Mouse (Mus musculus) CD4-positive, CD25-positive, alpha-beta regulatory T cell, adult 4 months (primary cell): Measurements from ENCODE around the gene March10. TPM values are rescaled to one million over a fixed set of nuclear protein-coding genes. Genes with fewer than 3 reads are reported as not detected.

ENCODE experiments used
- ATAC-seq: one replicate; pipeline ENCODE4 v1.8.0; 2017
- polyA plus RNA-seq, 2 experiments: library from polyadenylated mRNA; unstranded; fragments of 100-300 nt; shearing (Covaris generic); gene quantifications; one replicate each; pipeline ENCODE4 v1.2.1; 2017

Gene March10
- polyA plus RNA-seq, 2 experiments from 2014 or later, result not detected

DNA sequence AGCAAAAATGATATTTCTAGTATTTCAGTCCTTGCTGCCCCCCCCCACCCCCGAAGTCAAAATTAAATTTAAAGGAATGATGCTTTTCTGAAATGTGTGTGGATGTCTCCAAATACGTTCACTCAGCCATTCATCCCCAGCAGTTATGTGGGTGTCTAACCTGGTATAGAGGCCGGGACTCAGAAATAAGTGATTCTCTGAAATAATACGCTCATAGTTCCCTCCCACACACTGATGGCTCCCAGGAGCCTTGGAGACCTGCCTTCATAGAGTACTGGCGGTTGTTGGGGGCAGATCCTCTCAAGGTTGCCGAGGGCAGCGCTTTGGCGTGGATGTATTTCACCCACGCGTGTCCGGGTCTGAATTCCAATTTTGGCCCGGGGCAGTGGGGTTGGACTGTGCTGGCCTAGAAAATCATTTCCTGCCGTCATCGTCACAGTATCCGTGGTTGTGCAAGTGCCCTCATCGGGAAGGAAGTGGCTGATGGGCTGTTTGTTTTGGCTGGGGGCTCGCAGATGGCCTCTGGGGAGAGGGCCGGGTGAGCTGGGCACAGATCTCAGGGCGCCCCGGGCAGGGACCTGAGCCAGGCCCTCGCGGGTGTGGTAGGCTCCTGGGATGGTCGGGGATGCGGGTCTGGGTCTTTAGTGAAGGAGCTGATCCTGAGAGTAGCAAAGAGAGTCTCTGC is 145.1 kb downstream of the March10 start:
- ATAC-seq, result no peak

Other genes starting within 250 kb of the March10 start
- gene Mrc2, start 164.1 kb downstream of the March10 start, polyA plus RNA-seq, result not detected
- gene Tanc2, start 133.3 kb upstream of the March10 start, polyA plus RNA-seq, result 1 to 10 TPM in 1 of 2 experiments, under 1 TPM in 1; 0.98 to 1.1 TPM